Mouse (Mus musculus) thymus, adult 2 months (tissue): ENCODE measurements around the gene Kdm4a.

Source experiments
- CTCF ChIP-seq: fragments of 200-500 bp; IDR thresholded peaks from 2 replicates; pipeline ENCODE4 v1.5.1; 2012; ENCODE audit warnings: mild to moderate bottlenecking, control low read depth, low read length, moderate library complexity, borderline replicate concordance; ENCODE audit not compliant: control insufficient read depth, poor library complexity, insufficient read depth; ENCODE audit errors: extremely low read depth
- POLR2A ChIP-seq: fragments of 200-500 bp; IDR thresholded peaks from 2 replicates; pipeline ENCODE4 v1.6.1; 2012; ENCODE audit warnings: mild to moderate bottlenecking, low read length, control low read depth, moderate library complexity; ENCODE audit not compliant: control insufficient read depth, poor library complexity, insufficient read depth; ENCODE audit errors: extremely low read depth

DNA sequence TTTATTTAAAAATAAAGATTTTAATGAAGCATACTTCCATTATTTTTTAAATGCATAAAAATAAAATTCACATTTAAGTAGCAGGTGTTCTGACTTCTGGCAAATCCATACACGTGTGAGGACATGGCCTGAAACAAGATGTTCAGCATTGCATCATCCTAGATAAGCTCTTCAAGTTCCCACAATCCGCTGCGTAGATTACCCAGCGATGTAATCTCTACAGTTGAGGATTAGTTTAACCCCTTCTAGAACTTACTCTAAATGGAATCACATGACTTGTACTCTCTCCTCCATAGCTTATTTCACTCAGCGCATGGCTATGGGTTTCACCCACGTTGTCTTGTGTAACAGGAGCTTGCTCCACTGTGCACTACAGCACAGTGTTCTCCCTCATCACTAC is 78.3 kb downstream of the Kdm4a start:
- TF ChIP-seq CTCF (no peak), POLR2A (no peak)
